Mouse (Mus musculus): ENCODE data around the gene Gm10382. TPM values are rescaled to one million over a fixed set of nuclear protein-coding genes. Genes with fewer than 3 reads are reported as not detected.

Gene Gm10382
- total and polyA plus RNA-seq, 3 experiments, result 0.65 to 0.96 TPM; not detected in 1

- Histone ChIP-seq H3K4me3 (ENCODE audit: control insufficient read depth in 1 of 2, insufficient read depth in 1 of 2, low read depth in 2 of 2, low read length in 2 of 2) (0 out of 4 replicates have a peak overlapping the region, but pooled peaks of 1 of the 2 experiments have one; percentile 7), H3K36me3 (ENCODE audit: control insufficient read depth in 1 of 2, insufficient read depth in 2 of 2, low read length in 2 of 2) (peaks cover 0 to 5% of the 10 kb centered on the region in 2 experiments; a peak in 2 of 4 replicates), H3K27ac (ENCODE audit: control insufficient read depth, low read depth, low read length) (no peak overlapping the region), H3K27me3 (ENCODE audit: control insufficient read depth in 1 of 2, insufficient read depth in 2 of 2, low read length in 2 of 2) (no peaks in the 10 kb centered on the region), H3K79me2 (ENCODE audit: control insufficient read depth, insufficient read depth, low read length, poor library complexity) (no peaks in the 10 kb centered on the region), H3K9me3 (replicated peaks; ENCODE audit: insufficient read depth, low read length) (no peaks in the 10 kb centered on the region), H3K4me1 (ENCODE audit: control insufficient read depth in 1 of 2, insufficient read depth in 2 of 2, low read length in 2 of 2) (peaks cover 2 to 14% of the 10 kb centered on the region in 2 experiments), H3K9ac (ENCODE audit: control insufficient read depth, low read depth, low read length, poor library complexity, severe bottlenecking) (no peak overlapping the region)
- TF ChIP-seq CHD1 (IDR thresholded peaks at IDR 0.05; ENCODE audit: low read depth, low read length) (no peak), HCFC1 (IDR thresholded peaks at IDR 0.05; ENCODE audit: low read depth, low read length) (no peak), EP300 (IDR thresholded peaks at IDR 0.05; ENCODE audit: low read depth in 1 of 2, low read length in 2 of 2) (no peak), POLR2AphosphoS2 (IDR thresholded peaks at IDR 0.05; ENCODE audit: low read length) (no peak), CTCF (IDR thresholded peaks at IDR 0.05 in 2 of 3, conservative IDR thresholded peaks at IDR 0.05 in 1 of 3; ENCODE audit: control insufficient read depth in 1 of 3, insufficient read depth in 1 of 3, low read depth in 2 of 3, low read length in 3 of 3, poor library complexity in 1 of 3, severe bottlenecking in 1 of 3) (no peak), MEF2A (IDR thresholded peaks at IDR 0.05; ENCODE audit: extremely low read depth, insufficient replicate concordance, low read depth, low read length, poor library complexity, severe bottlenecking) (no peak), ZMIZ1 (IDR thresholded peaks at IDR 0.05; ENCODE audit: low read depth, low read length) (no peak), NELFE (IDR thresholded peaks at IDR 0.05; ENCODE audit: low read depth, low read length) (no peak), MAX (IDR thresholded peaks at IDR 0.05; ENCODE audit: low read length) (no peak), RAD21 (IDR thresholded peaks at IDR 0.05; ENCODE audit: low read depth, low read length) (no peak), ETS1 (IDR thresholded peaks at IDR 0.05; ENCODE audit: low read depth, low read length) (no peak), NRF1 (IDR thresholded peaks at IDR 0.05; ENCODE audit: insufficient read depth, low read depth, low read length, poor library complexity, severe bottlenecking) (no peak), ZC3H11A (IDR thresholded peaks at IDR 0.05; ENCODE audit: low read depth, low read length) (no peak), SMC3 (IDR thresholded peaks at IDR 0.05; ENCODE audit: low read depth, low read length) (no peak), POLR2A (IDR thresholded peaks at IDR 0.05; ENCODE audit: control insufficient read depth in 1 of 2, insufficient read depth in 1 of 2, low read depth in 1 of 2, low read length in 2 of 2, poor library complexity in 1 of 2) (no peak), MAZ (IDR thresholded peaks at IDR 0.05; ENCODE audit: low read depth, low read length) (no peak), MXI1 (IDR thresholded peaks at IDR 0.05; ENCODE audit: low read depth, low read length) (no peak), JUND (IDR thresholded peaks at IDR 0.05; ENCODE audit: low read depth, low read length) (no peak), ZNF384 (IDR thresholded peaks at IDR 0.05; ENCODE audit: low read depth, low read length) (no peak)
- DNase-seq (ENCODE audit: low read depth, low spot score), result no peak
Measured at GRCm38 (mm10) chr5:125348067-125348466, 41.1 kb upstream of the Gm10382 start.

GRCm38 (mm10) chr5:125348487-125348886 is 40.6 kb upstream of the Gm10382 start:
- TF ChIP-seq USF2 (IDR thresholded peaks at IDR 0.05; ENCODE audit: borderline replicate concordance in 1 of 2, insufficient read depth in 1 of 2, low read depth in 1 of 2, low read length in 2 of 2) (no peak), RAD21 (IDR thresholded peaks at IDR 0.05; ENCODE audit: low read depth, low read length) (peak; percentile 75), HCFC1 (IDR thresholded peaks at IDR 0.05; ENCODE audit: low read depth, low read length) (peak; percentile 36; the same call in 1 of the 2 replicates), MAX (IDR thresholded peaks at IDR 0.05; ENCODE audit: low read length) (0 out of 2 replicates have a peak, but pooled peaks have one; percentile 47), MAZ (IDR thresholded peaks at IDR 0.05; ENCODE audit: low read depth, low read length) (no peak), BHLHE40 (IDR thresholded peaks at IDR 0.05; ENCODE audit: borderline replicate concordance, low read depth, low read length) (peak; percentile 68; the same call in 1 of the 2 replicates), RCOR1 (IDR thresholded peaks at IDR 0.05; ENCODE audit: low read depth, low read length) (peak; percentile 37; the same call in 1 of the 2 replicates), CTCF (IDR thresholded peaks at IDR 0.05 in 2 of 3, conservative IDR thresholded peaks at IDR 0.05 in 1 of 3; ENCODE audit: control insufficient read depth in 1 of 3, insufficient read depth in 1 of 3, low read depth in 2 of 3, low read length in 3 of 3, poor library complexity in 1 of 3, severe bottlenecking in 1 of 3) (peak; percentile 85 to 99 (median 98)), SIN3A (IDR thresholded peaks at IDR 0.05; ENCODE audit: low read length) (peak; percentile 72), USF1 (IDR thresholded peaks at IDR 0.05; ENCODE audit: low read depth, low read length) (peak; percentile 75), TBP (IDR thresholded peaks at IDR 0.05; ENCODE audit: low read depth, low read length) (no peak), CHD1 (IDR thresholded peaks at IDR 0.05; ENCODE audit: low read depth, low read length) (no peak), SMC3 (IDR thresholded peaks at IDR 0.05; ENCODE audit: low read depth, low read length) (peak; percentile 81), GATA1 (IDR thresholded peaks at IDR 0.05; ENCODE audit: low read depth, low read length) (0 out of 2 replicates have a peak, but pooled peaks have one; percentile 32), ETS1 (IDR thresholded peaks at IDR 0.05; ENCODE audit: low read depth, low read length) (peak; percentile 57; the same call in 1 of the 2 replicates), EP300 (IDR thresholded peaks at IDR 0.05; ENCODE audit: low read depth in 1 of 2, low read length in 2 of 2) (peak in 1 of 2 experiments; percentile 41; a peak in 2 of 4 replicates), MYB (IDR thresholded peaks at IDR 0.05; ENCODE audit: low read depth, low read length) (no peak), MXI1 (IDR thresholded peaks at IDR 0.05; ENCODE audit: low read depth, low read length) (no peak), ZC3H11A (IDR thresholded peaks at IDR 0.05; ENCODE audit: low read depth, low read length) (peak; percentile 62)
- H3K4me1 ChIP-seq (ENCODE audit: control insufficient read depth in 1 of 2, insufficient read depth in 2 of 2, low read length in 2 of 2), result peaks cover 2 to 14% of the 10 kb centered on the region in 2 experiments
- peak; percentile 93 for DNase-seq (ENCODE audit: low read depth, low spot score)

More at GRCm38 (mm10) chr5:125348487-125348886, 40.6 kb upstream of the Gm10382 start:
- peaks cover 0 to 5% of the 10 kb centered on the region in 2 experiments; a peak in 2 of 4 replicates for H3K36me3 ChIP-seq (ENCODE audit: control insufficient read depth in 1 of 2, insufficient read depth in 2 of 2, low read length in 2 of 2)
- H3K79me2 ChIP-seq (ENCODE audit: control insufficient read depth, insufficient read depth, low read length, poor library complexity), result no peaks in the 10 kb centered on the region
- H3K27me3 ChIP-seq (ENCODE audit: control insufficient read depth in 1 of 2, insufficient read depth in 2 of 2, low read length in 2 of 2), result no peaks in the 10 kb centered on the region
- no peak overlapping the region for H3K27ac ChIP-seq (ENCODE audit: control insufficient read depth, low read depth, low read length)
- H3K9ac ChIP-seq (ENCODE audit: control insufficient read depth, low read depth, low read length, poor library complexity, severe bottlenecking), result no peak overlapping the region
- H3K9me3 ChIP-seq (replicated peaks; ENCODE audit: insufficient read depth, low read length), result no peaks in the 10 kb centered on the region
- H3K4me3 ChIP-seq (ENCODE audit: control insufficient read depth in 1 of 2, insufficient read depth in 1 of 2, low read depth in 2 of 2, low read length in 2 of 2), result no peak overlapping the region

Data from MEL (cell line).